Mouse (Mus musculus): ENCODE measurements around the gene Abhd6.
"Not testable (repeated sequence)": the region's sequence is repeated elsewhere in the genome, so short reads cannot be mapped to it uniquely, and the experiment has no call there.

Abhd6 gene

DNA sequence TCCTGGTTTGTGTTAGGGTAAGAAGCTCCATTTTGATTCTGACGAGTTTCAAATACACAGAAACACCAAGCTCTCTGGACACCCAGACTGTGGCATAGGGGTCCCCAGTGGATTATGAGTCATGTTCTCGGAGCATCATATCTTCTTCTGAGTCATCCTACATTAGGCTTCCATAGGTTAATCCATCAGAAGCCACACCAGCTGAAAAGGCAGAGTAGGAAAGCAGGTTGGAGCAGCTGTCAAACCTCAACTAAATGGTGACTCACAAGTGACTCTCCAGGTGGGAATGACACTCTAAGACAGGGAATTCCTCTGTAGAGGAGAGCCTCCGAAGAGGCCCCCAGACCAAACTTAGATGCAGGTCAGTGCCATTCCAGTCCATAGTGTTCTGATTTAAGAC, 3.7 kb upstream of the Abhd6 start:
- no peak for DNase-seq (ENCODE audit: low spot score)

DNA sequence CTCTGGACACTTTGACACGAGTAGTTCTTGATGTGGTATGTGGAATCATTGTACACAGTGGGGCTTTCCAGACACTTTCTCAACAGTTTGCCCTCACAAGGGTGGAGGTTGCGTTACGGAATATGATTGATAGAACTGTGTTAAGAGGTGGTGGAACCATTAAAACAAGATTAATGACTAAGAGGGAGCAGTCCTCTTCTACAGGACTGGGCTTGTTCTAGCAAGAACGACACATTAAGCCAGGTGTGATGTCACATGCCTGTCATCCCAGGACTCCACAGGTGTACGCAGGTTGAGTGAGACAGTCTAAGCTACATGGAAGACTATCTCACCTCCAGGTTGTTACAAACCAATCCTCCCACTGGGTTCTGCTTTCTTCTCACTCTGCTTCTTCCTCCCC, 3.3 kb upstream of the Abhd6 start:
- no peak for DNase-seq (ENCODE audit: low spot score)

DNA sequence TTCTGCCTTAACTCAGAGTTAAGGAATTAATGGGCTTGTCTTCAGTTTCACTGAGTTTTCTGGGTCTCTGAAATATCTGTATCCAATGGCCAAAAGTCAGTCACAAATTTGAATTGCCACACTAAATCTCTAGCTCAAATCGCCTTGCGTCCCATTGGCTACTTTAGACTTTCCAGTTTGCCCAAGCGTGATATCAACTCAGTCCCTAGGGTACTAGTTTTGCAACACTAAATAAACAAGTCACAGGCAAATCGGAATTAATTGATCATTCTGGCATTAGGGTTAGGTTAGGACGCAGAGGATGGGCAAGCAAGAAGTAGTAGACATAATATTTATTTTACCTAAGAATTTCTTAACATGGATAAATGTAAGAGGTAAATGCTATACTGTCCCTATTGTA, 2.5 kb upstream of the Abhd6 start:
- DNase-seq (ENCODE audit: low spot score) = no peak

DNA sequence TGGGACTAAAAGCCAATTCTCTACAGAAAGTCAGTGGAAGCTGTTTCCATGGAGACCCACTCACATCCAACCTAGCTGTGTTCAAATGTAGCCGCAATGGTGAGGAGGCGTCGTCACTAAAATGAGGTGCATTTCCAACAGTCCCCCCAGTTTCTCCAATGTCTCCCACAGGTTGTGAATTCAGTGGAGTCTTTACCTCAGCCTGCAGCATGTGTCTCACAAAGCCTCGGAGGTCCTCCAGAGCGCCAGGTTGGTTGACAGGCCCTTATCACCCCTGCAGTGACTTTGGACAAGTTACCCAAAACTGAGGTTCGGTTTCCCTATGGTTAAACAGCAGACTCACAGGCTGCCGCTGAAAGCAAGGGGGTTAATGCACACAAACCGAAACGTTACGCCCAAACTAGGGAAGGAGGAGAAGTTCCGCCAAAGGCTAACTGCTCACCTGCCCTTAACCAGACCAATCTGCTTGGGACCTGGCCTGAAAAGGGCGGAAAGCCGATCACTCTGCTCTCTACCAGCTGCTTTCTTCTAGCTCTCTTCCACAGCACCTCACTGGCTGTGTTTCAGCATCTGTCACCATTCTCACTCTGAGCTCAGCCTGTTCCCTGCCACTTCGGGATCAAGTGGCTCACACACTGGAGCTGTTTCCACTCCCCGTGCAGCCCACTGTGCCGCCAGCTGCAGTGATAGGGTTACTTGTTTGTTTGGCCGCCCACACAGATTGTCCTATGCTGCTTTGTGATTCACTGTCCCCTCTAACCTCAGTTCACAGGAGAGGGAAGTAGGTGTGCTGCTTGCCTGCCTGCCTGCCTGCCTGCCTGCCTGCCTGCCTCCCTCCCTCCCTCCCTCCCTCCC, 1.6 kb upstream of the Abhd6 start:
- DNase-seq (ENCODE audit: low spot score) = no peak

DNA sequence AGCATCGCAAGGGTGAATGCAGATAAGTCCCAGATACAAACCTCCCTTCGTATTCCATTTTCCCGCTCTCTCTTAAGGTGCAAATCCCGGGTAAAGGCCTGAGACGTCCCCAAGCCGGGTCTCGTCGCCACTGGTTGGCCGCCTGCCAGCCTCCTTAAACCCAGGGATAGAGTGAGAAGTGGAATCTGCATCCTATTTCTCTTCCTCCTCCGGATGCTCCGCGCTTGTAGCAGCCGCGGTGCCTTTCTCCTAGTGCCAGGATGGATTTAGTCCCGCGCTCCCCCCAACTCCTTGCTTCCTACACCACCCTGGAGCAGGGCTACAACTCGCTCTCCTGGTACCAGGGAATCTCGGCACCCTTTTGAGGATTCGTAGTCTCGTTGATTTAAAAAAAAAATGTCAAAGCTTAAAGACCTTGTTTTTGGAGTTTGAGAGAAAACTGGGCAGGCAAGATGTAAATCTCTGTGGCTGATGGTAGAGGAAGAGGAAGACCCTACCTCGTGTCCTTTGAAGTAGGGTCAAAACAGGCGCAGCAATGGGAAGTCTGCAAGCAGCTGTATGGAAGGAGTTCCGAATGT, 480 bp downstream of the Abhd6 start:
- peak; percentile 46 for DNase-seq (ENCODE audit: low spot score)

DNA sequence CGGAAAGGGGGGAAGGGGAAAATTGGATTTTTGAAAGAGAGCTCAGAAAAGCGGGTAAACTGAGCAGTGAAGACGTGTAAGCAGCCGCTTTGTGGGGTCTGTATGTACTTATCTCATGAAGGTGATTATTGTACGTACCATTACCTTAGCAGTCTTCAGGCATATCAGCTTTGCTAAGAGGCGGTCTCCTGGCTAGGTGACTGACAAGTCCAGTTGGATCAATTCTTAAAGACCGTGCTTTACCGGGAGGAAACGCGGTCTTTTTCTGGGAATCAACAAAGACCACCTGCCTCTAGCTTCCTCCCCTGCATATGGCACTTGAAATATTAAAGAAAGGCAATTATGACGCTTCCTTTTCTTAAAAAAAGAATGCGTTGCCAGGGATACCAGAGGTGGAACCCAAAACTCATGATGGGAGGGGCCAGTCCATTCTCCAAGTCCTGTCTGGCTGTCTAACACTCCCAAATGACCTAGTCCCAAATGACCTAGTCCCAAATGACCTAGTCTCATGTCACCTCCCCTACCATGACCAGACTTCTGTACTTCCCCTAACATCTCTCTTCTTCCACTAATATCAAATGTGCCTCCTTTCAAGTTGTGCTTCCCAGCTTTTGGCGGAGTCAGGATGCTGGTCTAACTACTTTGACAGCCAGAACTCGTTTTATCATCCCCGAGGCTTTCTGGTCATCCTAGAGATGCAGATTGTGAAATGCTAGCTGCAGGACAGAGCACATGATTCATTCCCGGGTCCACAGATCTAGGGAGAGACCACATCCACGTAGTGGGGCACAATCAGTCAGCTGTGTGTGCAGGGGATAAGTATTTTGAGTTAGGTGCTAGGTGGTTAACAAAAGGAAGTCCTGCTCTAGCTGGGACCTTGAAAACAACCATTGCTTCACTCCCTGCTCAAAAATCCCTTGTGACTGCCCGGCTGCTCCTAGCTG, 1.3 kb downstream of the Abhd6 start:
- DNase-seq (ENCODE audit: low spot score) = no peak

DNA sequence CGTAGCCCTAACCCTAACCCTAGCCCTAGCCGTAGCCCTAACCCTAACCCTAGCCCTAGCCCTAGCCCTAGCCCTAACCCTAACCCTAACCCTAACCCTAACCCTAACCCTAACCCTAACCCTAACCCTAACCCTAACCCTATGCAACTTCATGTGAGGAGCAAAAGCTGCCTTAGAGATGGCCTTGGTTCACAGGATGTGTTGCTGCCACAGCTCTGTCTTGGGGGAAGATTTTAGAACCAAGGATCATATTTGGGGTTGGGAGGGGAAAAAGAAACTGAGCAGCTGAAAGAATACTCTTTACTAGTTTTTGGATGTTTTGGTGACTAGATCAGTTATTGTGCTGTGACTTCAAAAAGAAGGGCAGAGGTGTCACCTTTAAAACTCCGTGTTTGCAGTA, 3.4 kb downstream of the Abhd6 start:
- not testable (repeated sequence) for DNase-seq (ENCODE audit: low spot score)

DNA sequence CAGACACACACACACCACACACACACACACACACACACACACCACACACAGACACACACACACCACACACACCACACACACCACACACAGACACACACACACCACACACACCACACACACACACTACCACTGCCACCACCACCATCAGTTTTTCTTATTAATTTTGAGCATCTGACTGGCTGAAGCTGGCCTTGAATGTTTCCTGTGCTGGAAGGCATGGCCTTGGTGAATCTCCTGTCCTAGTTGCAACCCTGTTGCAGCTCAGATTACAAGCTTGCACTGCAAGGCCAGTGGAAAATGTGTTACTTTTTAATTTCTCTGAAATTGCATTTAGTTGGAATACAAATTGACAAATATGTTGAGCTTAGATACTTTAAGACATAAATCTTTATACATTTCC, 4.4 kb downstream of the Abhd6 start:
- peak; percentile 75 for DNase-seq (ENCODE audit: low spot score)

DNA sequence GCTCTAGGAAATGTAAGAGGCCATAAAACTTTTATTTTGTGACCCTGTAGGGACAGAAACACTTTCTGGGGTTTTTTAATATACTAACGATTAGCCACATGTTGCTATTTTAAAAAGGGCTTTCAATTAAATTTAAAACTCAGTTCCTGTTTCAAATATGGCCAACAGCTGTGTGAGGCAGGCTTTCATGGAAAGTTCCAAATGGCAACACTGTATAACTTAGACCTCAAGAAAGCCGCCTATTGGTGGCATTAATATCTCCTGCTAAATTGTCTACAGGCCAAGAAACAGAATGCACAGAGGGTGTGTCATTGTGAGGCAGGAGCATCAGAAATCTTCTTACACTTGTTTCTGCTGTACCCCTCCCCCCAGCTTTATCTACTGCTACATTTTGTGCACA, 4.8 kb downstream of the Abhd6 start:
- no peak for DNase-seq (ENCODE audit: low spot score)

DNA sequence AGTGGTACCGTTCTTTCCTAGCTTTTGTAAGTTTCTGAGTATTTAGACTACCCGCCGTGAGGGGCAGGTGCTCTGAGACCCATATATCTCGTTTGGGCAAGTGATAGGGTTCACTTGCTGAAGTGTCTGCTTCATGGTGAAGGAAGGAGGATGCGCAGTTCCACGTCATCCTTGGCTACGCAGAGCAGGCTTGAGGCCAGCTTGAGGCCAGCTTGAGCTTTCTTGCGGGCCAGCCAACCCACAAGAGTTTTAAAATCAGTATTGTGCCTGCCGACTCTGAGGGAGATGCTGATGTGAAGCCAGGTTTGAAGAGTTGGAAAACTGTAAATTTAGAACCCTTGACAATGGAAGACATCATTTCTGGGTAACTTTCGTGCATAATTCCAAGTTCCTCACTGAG, 5.2 kb downstream of the Abhd6 start:
- DNase-seq (ENCODE audit: low spot score) = no peak

DNA sequence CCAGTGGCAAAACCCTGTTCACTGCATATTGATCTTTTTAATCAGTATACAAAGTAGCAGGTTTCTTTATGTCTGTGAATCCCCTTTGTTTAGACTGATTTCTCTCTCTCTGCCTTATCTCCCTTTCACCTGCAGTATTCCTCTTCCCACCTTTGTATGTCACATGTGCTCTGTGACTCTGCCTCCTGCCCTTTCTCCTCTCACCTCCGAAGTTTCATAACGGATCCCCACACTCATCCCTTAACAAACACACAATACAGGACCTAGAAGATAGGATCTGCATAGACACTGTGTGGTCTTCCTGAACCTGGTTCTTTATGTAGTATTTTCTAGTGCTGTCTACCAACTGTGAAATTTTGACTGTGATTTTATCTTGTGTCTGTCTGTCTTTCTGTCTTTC, 8.6 kb downstream of the Abhd6 start:
- no peak for DNase-seq (ENCODE audit: low spot score)

DNA sequence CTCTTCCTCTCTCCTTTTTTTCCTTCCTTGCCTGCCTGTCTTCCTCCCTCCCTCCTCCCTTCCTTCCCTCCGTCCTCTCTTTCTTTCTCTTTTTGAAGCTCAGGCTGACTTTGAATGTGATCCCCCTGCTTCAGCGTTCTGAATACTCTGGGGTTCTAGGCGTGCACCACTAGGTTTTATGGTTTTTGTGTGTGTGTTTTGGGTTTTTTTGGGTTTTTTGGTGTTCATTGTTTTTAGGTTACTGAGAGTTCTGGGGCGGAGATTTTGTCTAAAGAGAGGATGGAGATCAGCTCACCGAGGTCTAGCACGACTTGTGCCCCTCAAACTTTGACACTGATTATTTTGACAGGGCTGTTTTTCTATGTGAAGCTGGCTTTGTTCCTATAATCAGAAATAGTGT, 9.2 kb downstream of the Abhd6 start:
- DNase-seq (ENCODE audit: low spot score) = no peak

DNA sequence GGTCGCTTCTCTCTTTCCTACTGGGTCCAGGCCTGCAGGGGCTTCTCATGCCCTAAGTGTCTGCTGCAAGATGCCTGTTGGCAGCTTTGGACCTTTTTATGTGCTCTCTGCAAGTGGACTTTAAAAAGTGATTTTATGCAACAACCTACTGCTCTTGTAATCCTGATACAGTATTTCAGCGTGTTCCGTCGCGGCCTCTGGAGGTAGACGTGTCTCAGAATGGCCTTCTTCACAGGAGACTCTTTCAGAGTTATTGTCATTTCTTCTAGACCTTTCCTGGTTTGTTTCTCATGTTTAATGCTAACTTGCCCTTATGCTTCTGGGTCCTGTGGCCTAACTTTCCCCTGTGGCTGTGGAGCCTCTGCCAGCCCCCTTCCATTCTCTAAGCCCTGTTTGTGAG, 13.1 kb downstream of the Abhd6 start:
- DNase-seq (ENCODE audit: low spot score) = no peak

DNA sequence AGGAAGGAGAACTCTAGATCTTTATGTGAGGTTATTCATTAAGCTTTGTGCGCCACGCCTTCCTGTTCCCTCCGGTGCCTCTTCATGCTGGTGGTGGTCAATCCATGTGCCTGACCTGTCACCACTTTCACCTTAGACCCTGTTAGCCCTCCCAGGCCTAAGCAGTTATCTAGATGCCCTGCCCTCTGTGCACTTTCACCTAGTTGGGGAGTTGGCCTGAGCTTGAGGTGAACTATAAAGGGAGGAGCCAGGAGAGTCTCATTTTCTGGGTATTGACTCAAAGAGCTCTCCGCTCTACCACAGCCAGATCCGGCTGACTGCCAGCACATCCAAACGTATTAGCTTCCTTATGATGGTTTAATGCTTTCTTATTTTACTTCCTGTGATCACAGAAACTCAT, 13.6 kb downstream of the Abhd6 start:
- DNase-seq (ENCODE audit: low spot score) = no peak

DNA sequence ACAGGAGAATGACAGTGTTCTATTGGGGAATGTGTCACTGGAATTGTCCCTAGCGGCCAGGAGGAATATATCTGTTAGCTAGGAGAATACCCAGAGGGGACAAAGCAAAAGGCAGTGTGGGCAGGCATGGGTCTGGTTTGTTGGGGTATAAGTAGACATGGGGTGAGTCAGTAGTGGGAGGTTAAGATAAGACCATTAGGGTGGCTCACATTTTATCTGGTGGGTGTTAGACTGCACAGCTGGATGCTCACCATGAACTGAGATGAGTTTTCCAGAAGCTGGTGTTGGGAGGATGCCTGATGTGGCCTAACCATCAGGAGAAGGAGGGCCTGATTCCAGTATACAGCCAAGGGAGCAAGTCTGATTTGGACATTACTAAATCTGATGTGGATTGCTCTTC, 14.2 kb downstream of the Abhd6 start:
- no peak for DNase-seq (ENCODE audit: low spot score)

DNA sequence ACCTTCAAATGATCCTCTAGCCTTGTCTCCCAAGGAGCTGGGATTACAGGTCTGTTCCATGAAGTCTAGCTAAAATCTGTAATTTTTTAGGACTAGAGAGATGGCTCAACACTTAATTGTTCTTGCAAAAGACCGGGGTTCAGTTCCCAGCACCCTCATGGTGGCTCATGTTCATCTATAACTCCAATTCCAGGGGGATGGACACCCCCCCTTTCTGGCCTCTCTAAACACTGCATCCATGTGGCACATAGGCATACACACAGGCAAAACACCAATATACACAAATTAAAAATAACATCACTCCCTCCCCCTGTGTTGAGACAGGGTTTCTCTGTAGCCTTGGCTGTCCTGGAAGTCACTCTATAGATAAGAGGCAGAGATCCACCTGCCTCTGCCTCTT, 17.3 kb downstream of the Abhd6 start:
- no peak for DNase-seq (ENCODE audit: low spot score)

DNA sequence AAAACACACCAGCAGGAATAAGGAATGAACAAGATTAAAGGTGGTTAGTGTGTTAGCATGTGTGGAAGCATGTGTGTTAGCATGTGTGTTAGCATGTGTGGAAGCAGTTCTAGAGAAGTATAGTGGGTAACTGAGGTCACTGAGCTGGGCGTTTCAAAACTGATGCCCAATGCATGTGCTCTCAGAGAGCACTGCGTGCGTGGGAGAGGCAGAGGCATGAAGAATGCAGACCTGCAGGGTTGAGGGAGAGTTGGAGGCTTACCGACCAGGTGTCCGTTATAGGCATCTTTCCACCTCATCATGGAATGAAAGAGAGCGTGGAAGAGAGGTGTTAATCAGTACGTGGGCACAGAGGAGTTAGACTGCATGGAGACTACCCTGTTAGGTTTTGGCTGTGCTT, 17.8 kb downstream of the Abhd6 start:
- no peak for DNase-seq (ENCODE audit: low spot score)

DNA sequence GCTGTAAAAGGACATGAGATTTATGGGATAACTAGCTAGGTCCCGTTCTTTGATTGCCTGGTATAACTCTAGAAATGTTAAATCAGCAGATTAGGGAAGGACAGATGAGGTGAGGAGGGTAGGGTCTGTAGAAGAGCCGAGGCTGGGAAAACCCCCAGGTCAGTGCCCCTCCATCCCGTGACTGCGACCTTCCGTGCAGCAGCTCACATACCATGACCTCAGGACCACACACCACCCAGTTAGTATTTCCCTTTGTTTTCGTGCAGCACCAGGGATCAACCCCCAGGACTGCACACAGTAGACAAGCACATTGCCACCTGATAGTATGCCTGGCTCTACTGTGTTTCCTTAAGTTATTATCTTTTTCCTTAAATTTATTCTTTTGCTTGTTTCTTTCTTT, 21.8 kb downstream of the Abhd6 start:
- no peak for DNase-seq (ENCODE audit: low spot score)

DNA sequence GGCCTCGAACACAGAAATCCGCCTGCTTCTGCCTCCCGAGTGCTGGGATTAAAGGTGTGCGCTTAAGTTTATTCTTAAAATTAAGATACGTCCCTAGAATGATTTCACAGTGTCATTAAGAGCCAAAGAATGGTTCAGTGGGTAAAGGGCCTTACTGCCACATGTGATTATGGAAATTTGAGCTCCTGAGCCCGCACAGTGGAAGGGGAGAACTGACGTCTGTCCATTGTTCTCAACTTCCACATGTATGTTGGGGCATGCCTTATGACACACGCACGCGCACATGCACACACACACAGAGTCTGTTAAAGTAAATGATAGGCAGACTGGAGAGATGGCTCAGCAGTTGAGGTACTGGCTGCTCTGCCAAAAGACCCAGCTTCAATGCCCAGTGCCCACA, 22.2 kb downstream of the Abhd6 start:
- DNase-seq (ENCODE audit: low spot score) = no peak

DNA sequence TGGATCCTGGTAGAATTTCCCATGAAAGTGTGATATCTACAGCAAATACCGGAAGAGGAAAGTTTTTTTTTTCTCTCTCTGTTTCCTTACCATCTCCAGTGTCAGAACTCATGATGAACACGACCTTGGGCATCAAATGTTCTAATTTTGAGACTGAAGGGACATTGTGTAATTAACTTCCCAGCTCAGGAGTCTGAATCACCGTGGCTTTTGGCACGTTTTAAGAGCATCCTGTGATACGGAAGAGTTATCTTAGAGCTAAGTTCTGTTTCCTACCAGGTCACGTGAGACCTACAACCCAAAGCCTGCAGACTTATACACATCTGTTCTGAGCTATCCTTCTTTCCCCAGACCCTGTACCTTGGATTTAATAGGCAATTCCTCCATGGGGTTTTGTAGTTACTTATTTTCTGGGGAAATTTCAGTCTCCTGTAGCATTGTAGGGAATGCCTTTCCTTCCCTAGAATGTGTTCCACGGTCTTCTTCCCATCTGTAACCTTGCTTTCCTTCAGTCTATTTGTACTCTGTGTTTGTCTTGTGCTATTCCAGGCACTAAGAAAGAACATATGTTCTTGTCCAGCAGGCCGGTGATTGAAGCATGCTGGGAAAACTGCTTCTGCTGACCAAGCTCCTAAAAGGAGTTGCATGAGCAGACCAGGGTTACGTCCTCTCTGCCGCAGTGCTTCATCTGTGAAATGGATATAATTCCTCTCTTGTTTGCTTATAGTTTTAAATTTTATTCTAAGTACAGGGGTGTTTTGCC, 24.2 kb downstream of the Abhd6 start:
- no peak for DNase-seq (ENCODE audit: low spot score)

DNA sequence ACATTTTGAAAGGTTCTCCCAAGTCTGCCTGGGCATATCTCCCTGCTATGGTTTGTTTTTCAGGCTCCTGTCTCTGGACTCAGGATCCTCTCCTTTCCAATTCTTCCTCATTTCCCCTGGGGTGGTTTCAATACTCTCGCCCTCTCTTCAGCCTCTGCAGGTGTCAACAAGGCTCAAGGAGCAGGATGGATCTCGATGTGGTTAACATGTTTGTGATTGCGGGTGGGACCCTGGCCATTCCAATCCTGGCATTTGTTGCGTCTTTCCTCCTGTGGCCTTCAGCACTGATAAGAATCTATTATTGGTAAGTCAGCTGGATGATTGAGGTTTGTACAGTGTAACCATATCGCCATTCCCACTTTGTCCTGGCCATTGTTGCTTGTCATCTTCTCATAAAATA, 25.4 kb downstream of the Abhd6 start:
- DNase-seq (ENCODE audit: low spot score) = no peak

DNA sequence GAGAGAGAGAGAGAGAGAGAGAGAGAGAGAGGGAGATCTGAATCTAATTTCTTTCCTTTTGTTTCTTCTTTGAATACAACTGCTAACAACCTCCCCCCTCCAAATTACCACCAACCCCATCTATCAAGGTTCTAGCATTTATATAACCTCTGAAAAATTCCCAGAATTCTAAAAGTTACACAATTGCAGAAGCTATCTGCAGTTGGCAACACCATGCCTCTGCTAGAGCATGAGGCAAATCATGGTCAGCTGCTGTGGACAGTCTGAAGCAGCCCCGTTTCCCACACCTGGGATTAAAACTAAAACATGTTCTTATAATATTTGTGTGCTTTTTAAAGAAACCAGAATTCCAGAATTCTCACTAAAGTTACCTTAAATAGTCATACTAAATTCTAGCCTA, 27.1 kb downstream of the Abhd6 start:
- no peak for DNase-seq (ENCODE audit: low spot score)
